Mouse (Mus musculus) adrenal gland (tissue): ENCODE results near the gene Mfsd12.

Source experiments
- intact Hi-C: fragments of 180-260 bp; cut with DNase I; formaldehyde crosslinking; loops from one replicate; pipeline ENCODE4 v1.15.1; 2025

The Mfsd12 gene

DNA sequence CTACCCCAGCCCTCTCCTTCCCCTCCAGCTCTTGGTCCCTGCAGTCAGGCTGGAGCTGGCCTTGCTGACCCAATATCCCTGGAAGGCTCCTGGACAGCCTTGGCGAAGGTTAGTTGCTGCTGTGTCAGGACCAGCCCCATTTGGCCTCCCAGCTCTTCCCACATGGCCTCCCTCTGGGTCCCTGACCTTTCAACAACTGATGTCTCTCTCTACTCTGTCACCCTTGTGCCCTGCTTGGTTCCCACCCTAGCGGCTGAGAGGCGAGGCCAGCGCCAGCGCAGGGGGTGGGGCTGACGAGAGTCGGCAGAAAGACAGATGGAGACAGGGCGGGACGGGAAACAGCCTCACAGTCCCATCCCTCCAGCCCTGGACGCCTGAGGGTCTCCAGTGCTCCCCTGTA, 28.9 kb upstream of the Mfsd12 start, which contains the start of gene Tbxa2r:
Gene Tbxa2r (plus strand): TSS at position 346 of the 400 bp plus-strand sequence.
- intact Hi-C loops: no loop called here

DNA sequence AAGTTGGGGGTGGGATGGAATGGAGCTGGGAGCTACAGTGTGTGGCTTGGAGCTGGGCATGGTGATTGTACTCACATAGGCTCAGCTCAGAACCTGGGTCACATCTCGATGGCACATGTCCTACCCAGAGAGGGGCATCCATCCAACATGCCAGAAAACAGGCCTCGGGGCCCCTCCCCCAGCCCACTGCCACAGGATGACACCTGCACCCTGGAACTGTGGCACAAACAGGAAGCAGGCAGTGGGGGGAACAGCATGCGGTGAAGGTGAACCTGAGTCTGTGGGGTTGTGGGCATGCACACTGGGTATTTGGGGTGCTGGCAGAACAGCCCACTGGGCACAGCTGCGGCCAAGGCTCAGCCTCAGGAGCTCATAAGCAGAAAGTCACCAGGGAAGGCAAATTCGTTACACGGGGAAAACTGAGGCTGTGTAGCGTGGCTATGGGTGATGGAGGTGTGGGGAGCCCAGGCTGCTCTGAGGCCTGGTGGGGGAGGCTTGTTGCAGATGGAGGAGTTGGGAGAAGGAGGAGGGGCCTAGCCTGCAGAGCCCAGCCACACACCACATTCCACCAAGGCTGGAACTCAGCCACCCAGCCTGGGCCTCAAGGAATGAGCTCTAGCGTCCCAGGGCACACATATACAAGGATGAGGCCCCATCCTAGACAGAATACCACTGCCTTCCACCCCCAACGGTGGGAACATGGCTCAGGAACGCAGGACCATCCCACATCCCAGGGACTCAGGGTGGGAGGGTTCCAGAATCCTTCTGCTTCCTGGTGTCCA, 27.9 kb upstream of the Mfsd12 start:
- intact Hi-C loops: no loop called here

DNA sequence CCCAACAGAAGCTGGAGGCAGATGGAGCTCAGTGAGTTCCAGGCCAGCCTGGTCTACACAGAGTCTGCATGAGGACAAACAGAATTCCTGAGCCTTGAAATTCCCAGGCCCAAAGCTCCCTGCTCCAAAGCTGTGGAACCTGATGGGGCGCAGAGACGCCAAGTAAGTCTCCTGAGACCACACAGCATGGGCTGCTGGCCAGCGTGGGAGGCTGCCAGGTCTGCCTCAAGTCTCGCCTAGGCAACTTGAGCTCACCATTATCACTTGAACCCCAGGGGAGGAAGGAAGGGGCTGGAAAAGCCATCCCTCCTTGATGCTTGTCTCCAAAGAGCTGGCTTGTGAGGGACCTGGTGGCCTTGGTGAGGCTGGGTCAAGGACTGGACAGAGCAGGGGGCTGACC, 27.3 kb upstream of the Mfsd12 start:
- intact Hi-C loops: no loop called here

DNA sequence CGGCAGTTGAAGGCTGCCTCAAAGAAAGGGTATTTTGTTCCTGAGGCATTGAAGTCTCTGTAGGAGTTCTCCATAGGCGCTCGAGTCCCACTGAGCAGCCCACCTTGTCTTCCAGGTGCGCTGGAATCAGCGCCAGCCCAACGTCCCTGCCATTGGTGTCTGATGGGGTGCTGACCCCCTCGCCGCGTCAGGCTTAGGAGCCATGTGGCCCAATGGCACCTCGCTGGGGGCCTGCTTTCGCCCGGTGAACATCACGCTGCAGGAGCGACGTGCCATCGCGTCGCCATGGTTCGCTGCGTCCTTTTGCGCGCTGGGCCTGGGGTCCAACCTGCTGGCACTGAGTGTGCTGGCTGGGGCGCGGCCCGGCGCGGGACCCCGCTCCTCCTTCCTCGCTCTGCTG, 25.0 kb upstream of the Mfsd12 start:
- intact Hi-C loops: no loop called here

DNA sequence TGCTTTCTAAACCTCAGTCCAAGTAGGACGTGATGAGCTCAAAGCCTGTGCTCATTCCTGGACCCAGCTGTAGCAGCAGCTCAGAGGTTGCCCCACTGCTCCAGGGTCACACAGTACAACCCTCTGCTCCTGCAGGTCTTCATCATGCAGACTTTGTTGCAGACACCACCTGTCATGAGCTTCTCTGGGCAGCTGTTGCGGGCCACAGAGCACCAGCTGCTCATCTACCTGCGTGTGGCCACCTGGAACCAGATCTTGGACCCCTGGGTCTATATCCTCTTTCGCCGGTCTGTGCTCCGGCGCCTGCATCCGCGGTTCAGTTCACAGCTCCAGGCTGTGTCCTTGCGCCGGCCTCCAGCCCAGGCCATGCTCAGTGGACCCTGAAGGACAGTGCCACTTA, 23.0 kb upstream of the Mfsd12 start:
- intact Hi-C loops: no loop called here

DNA sequence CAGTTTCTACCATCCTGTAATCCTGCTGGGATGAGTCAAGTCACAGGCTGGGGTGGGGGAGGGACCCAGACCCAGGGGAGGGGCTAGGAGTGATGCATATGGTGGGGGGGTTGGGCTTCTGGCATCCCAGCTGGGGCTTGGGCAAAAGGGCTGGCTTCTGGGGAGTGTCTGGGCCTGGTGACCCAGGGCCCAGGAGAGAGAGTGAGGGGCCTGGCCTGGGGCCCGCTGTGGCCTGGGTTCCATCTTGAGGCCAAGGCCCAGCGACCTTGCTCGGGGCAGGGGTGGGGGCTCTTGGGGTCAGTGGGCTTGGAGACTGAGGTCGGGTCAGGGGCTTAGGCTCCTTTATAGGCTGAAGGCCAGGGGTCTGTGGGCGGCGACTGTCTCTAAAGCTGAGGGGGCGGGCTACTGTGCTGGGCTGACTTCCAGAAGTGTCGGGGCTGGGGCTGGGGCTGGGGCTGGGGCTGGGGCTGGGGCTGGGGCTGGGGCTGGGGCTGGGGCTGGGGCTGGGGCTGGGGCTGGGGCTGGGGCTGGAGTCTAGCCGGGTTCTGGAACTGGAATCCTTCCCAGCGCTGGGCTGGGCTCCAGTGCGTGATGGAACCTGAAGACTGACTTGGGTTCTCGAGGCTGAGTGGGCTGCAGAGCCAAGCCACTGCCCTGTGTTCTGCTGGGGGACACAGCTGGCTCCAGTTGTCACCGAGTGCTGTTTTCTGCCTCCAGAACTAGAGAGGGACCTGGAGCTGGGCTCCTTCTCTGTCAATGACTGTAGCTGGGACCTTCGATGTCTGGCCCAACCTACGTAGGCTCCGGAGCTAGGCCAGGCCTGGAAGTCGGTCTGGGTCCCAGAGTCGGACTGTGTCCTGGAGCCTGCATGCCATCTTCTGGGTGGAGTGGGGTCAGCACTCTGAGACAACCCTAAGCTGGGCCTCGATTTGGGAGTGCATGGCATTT, 21.6 kb upstream of the Mfsd12 start:
- intact Hi-C loops: no loop called here

DNA sequence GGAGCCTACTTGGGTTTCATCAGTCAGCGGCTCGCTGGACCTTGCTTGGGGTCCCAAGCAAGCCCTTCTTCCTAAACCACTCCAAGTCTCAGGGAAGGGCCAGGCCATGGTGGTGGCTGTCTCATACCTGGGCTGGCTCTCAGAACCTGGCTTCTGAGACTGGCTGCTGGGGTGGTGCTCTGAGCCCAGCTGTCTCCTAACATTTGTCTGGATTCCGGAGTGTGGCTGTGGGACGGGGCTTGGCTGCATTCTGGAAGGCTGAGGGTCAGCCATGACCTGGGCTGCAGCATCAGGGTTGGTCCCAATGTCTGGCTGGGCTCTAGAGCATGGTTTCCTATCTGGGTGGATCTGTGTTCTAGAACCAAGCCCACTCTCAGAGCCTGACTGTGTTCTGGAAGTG, 20.7 kb upstream of the Mfsd12 start:
- intact Hi-C loops: no loop called here

DNA sequence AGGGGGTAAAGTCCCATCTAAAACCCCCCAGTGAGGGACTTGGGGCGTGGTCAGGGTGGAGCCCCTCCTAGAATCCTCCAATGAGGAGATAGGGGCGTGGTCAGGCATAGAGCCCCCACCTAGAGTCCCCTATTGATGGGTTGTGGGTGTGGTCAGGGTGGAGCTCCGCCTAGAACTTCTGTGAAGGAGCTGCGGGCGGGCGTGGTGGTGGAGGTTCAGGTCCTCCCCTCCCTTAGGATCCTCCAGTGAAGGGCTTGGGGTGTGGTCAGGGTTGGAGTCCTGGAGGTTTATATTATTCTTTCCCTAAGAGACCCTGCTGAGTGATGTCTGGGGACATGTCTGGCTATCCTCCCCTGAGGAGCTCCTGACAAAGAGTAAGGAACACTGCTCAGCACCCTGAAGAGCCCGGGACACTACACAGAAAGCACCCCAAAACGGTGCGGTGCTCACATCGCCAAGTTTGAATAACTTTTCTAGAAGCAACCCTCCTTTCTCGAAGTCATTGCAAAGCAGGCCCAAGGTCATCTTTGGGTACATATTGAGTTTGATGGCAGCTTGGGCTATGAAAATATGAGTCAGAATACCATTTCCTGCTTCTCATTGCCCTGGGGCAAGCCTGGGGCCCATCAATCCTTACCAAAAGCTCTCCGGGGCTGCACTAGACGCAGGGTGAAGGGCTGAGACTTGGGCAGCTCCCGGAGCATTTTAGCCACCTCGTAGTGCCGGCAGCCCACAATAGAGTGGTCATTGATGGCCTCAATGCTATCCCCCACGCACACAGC, 16.5 kb upstream of the Mfsd12 start:
- intact Hi-C loops: loop anchor here (5.0 kb wide), 1 partner anchor 48 kb away; the partner anchor contains the start of genes Pip5k1c and Tjp3

DNA sequence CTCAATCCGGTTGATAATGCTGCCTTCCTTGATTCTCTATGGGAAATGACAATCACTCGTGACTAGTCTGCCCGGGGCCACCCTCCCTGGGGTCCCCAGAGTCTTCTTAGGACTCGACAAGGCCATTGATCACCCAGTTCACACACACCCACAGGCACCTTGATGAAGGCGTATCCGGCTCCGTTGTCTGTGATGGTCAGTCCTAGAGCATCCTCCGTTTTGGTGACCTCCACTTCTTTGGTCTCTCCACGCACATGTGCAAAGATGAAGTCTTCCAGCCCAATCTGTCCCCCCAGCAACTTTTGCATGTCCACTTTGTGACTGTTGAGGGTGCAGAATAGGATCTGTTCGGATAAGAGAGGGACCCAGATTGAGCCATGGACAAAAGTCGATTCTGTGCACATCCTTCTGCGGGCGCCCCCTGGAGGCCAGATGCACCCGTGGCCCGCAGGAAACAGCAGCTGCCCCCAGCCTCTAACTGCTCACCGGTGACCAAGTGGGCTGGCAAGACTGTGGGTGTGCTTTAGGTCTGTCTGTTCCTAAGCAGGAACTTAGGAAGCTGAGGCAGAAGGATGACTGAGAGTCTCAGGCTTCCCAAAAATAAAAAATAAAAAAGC, 15.8 kb upstream of the Mfsd12 start:
- intact Hi-C loops: loop anchor here (5.0 kb wide), 1 partner anchor 49 kb away; the partner anchor contains the start of genes Pip5k1c and Tjp3

DNA sequence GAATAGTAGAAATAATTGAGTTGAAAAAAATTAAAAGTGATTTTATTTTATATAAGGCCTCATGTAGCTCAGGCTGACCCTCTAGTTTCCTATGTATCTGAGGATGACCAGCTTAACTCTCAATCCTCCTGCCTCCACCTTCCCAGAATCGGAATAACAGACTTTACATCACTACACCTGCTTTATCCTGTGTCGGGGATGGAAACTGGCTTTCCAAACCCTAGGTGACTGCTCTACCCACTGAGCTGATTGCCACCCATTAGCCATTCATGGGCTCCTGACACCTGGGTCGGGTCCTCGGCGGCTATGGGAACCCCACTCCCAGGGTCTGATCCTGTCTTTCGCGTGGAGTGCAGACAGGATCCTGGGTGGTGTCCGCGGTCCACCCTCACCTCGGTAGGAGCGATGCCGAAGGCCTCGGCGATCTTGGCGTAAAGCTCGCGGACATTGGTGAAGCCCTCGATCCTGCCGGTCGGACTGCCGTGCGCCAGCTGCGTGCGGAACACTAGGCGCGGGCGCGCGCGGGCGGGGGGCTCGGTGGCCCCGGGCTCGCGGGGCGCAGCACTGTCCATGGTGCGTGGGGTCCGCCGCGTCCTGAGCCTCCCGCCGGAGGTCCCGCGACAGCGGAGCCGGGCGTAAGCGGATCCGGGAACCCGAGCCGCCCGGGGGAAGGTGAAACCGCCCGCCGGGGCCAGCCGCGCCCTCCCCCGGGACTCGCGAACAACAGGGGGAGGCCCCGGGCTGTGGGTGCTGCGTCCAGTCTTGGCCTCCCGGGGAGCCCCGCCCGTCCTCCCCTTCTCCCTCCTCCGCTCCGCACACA, 14.4 kb upstream of the Mfsd12 start, which contains the start of gene Gipc3:
Gene Gipc3 (minus strand): TSS at position 581 of the 820 bp plus-strand sequence.
- intact Hi-C loops: loop anchor here (5.0 kb wide), 1 partner anchor 51 kb away; the partner anchor contains the start of genes Pip5k1c and Tjp3

DNA sequence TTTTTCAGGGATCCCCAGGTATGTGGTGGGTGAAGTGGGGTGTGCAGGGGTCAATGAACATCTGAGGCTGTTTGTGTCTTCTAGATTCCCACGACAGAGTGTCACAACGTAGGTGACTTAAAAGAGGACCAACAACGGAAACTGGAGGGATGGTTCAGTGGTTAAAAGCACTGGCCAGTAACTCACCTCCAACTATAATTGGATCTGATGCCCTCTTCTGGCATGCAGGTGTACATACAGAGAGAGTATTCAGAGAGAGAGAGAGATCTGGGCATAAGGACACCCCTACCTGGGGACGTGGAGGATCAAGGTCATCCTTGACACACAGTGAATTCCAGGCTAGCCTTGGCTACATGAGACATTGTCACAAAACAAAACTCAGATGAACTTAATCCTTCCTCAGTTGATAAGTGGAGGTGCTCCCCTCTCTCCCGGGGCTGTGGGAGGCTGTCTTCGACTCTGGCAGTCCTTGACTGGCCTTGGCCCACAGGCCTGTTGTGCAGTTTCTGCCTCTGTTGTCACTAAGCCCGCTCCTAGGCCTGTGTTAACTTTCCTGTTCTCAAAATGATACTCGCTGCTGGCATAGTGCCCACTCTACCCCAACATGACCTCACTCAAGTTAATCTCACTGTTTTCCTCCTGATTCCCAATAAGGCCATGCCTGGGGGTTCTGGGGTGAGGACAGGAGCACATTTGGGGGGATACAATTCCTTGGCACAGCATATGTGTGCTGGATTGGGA, 12.7 kb upstream of the Mfsd12 start:
- intact Hi-C loops: loop anchor here (5.0 kb wide), 1 partner anchor 52 kb away; the partner anchor contains the start of genes Pip5k1c and Tjp3

DNA sequence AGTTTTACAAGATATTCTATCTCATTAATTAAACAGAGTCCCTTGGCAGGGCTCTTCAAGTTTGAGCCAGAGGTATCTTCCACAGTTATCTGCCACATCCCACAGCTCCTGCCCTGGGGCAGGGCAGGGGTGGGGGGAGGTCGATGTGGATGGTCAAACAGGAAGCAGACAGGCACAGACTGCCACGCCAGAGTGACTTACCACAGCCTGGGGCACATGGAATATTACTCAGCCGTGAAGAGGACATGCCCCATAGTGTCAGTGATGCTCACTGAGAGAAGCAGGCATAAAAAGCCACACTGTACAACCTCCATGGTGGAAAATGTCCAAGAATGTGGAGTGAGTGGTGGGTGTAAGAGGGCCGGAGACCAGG, 12.1 kb upstream of the Mfsd12 start:
- intact Hi-C loops: no loop called here

DNA sequence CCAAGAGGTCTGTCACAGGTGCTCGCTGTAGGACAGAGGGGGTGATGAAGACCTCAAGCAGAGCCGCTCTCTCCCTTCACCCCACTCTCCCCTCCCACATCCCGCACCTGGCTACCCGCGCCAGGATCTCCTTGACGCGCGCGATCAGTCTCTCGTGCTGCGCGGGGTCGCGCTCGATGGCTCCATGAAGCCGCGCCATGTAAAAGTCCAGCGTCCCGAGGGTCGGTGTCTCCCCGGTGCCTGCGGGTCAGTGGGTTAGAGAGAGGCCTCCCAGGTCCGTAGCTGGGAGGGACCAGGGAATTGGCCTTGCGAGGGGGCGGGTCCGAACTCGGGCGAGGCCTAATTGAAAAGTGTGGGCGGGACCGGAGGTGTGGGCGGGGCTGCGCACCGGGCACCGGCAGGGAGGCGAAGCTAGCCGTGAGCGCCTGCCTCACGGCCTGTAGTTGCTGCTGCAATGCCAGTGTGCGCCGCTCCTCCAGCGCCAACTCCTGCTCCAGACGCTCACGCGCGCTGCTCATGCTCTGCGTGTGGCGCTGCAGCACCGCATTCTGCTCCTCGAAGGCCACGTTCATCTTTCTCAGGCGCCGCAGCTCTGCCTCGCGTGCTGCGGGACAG, 10.7 kb upstream of the Mfsd12 start:
- intact Hi-C loops: no loop called here

DNA sequence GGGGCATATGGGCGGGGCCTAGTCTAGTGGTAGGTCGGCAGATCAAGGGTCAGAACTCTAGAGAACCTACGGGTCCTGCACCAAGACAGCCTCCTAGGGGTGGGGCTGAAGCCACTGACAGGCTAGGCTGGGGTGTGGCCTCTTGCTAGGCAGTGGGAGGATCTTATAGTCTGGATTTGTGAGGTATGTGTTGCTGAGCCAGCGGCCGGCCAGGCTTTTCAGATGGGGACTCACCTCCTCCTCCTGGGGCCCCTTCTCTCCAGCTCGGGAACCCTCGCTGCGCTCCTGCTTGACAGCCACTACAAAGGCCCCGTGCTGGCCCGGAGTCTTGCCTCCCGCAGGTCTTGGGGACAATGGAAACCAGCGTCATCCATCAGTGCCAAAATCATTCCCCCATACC, 8.1 kb upstream of the Mfsd12 start:
- intact Hi-C loops: no loop called here

DNA sequence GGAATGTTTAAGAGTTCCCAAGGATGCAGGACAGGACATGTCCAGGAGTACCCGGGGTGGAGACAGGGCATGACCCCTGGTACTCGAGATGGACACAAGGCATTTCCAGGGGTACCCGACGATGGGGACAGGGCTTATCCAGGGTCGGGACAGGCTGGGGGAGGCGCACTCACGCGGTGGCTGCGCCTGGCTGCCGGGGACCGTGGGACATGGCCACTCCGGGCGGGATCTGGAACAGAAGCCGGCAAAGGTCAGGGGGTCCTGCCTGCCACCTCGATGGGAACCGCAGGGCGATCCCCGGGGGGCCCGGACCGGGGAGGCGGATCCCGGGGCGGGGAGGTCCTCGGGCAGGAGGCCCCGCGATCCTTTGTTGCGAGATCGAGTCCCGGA, 7.3 kb upstream of the Mfsd12 start:
- intact Hi-C loops: no loop called here

DNA sequence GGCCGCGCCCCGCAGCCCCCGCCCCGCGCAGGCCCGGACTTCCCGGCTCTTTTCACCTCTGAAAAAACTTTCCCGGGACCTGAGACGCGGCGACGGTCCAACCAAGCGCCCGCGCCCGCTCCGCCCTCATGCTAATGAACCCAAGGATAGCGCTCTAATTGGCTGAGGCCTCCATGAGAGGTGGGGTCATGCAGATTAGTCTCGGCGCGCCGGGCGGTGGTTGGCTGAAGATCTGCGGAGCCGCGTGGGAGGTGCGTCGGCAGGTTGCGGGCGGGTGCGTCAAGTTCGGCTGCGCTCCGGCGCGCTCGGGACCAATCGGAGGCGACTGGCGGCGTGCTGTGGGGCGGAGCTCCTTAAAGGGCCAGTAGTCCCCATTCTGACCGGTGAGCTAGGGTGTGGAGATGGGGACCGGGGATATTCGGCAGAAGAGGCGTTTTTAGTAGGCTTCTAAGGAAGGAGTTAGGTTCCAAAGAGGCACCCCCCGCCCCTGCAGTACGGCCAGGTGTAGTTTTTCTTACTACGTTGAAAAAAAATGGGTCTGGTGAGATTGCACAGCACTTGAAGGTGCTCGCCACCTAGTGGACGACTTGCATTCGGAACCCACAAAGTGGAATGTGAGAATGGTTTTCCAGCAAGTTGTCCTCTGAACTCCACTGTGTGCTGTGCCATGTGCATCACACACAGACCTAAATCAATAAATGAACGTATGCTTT, 6.8 kb upstream of the Mfsd12 start, which contains the start of gene Hmg20b:
Gene Hmg20b (minus strand): TSS at position 130 of the 713 bp plus-strand sequence.
- intact Hi-C loops: no loop called here

DNA sequence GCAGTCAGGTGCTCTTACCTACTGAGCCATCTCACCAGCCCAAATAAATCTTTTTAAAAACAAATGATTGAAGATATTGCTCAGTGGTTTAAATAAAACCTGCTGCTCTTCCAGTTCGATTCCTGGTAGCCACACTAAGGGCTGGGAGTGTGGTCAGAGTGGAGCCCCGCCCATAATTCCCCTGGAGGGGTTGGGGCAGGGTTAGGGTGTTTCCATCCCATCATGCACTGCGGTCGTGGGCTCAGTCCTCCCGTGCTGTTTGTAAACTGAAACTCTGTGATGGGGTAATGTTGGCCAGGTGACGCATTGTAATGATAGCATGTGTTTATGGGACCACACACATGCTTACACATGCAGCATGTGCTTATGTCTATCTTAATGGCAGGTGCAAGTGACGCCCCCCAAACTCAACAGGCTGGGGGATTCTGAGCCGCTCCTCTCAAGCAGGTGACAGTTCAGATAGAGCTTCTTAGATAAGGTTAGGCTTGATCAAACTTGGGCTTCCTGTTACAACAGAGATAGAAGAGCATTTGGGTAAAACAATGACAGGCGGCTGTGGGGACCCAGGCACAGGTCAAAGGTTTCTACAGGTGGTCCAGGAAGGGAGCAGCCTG, 5.5 kb upstream of the Mfsd12 start:
- intact Hi-C loops: no loop called here
